Mouse (Mus musculus) olfactory bulb, adult 2 months (tissue): ENCODE measurements around the gene Cavin2. TPM values are rescaled to one million over a fixed set of nuclear protein-coding genes. Genes with fewer than 3 reads are reported as not detected.

Experiments
- H3K27ac ChIP-seq: fragments of 200-500 bp; 2 replicates; pipeline ENCODE4 v1.5.1; 2012; ENCODE audit warnings: low read depth, low read length; ENCODE audit not compliant: insufficient read depth
- H3K4me1 ChIP-seq: fragments of 200-500 bp; 2 replicates; pipeline ENCODE4 v1.6.1; 2012; ENCODE audit warnings: low read length; ENCODE audit not compliant: control insufficient read depth, insufficient read depth
- H3K4me3 ChIP-seq: fragments of 200-500 bp; 2 replicates; pipeline ENCODE4 v1.5.1; 2012; ENCODE audit warnings: mild to moderate bottlenecking, low read depth, low read length, moderate library complexity; ENCODE audit not compliant: insufficient read depth
- CTCF ChIP-seq: fragments of 200-500 bp; IDR thresholded peaks from 2 replicates; pipeline ENCODE4 v1.5.1; 2012; ENCODE audit warnings: low read depth, mild to moderate bottlenecking, low read length, moderate library complexity; ENCODE audit not compliant: insufficient read depth
- POLR2A ChIP-seq: fragments of 200-500 bp; IDR thresholded peaks from 2 replicates; pipeline ENCODE4 v1.6.1; 2012; ENCODE audit warnings: mild to moderate bottlenecking, low read depth, low read length, moderate library complexity; ENCODE audit not compliant: insufficient read depth
- WGBS: fragments of 180-500 bp; shearing (Covaris S2); methylation state at CpG from one replicate; pipeline ENCODE4 v1.1.7; 2018; 5-methylcytosine and 5-hydroxymethylcytosine counted together
- polyA plus RNA-seq: library from polyadenylated mRNA; stranded (reverse); fragments of >200 nt; gene quantifications from 2 replicates; pipeline ENCODE4 v1.2.4, GENCODE M21; 2012; ENCODE audit warnings: low replicate concordance; ENCODE audit not compliant: missing spikeins, insufficient read depth, insufficient read length

Gene Cavin2
- polyA plus RNA-seq, 1 experiment, result not detected

- no peaks in the 10 kb centered on the region for H3K4me1 ChIP-seq
- no peak overlapping the region for H3K4me3 ChIP-seq
- WGBS, result 83% methylated on average over 11 of the region's 11 CpGs
- TF ChIP-seq POLR2A (no peak), CTCF (no peak)
- H3K27ac ChIP-seq, result no peak overlapping the region
Observed at GRCm38 (mm10) chr1:51300295-51300930, 11.5 kb downstream of the Cavin2 start.

GRCm38 (mm10) chr1:51307056-51307455, 18.1 kb downstream of the Cavin2 start:
- Histone ChIP-seq H3K4me1 (no peaks in the 10 kb centered on the region), H3K4me3 (no peak overlapping the region), H3K27ac (no peak overlapping the region)
- TF ChIP-seq POLR2A (no peak), CTCF (no peak)
- WGBS, result 92% methylated on average over 3 of the region's 3 CpGs

GRCm38 (mm10) chr1:51315476-51315875, 26.6 kb downstream of the Cavin2 start:
- Histone ChIP-seq H3K4me1 (no peaks in the 10 kb centered on the region), H3K27ac (no peak overlapping the region), H3K4me3 (no peak overlapping the region)
- TF ChIP-seq POLR2A (no peak), CTCF (no peak)
- 73% methylated on average over 2 of the region's 2 CpGs for WGBS

- H3K4me3 ChIP-seq, result no peak overlapping the region
- TF ChIP-seq CTCF (no peak), POLR2A (no peak)
- no peak overlapping the region for H3K27ac ChIP-seq
- H3K4me1 ChIP-seq, result peaks cover 2% of the 10 kb centered on the region; the same call in 1 of the 2 replicates
- WGBS, result 18% methylated on average over 6 of the region's 6 CpGs
Observed at GRCm38 (mm10) chr1:51323506-51323905, 34.6 kb downstream of the Cavin2 start.

GRCm38 (mm10) chr1:51328541-51328940, 39.6 kb downstream of the Cavin2 start:
- no peak for TF ChIP-seq POLR2A
- TF ChIP-seq CTCF, result no peak
- WGBS, result 93% methylated on average over 1 of the region's 1 CpGs
- Histone ChIP-seq H3K27ac (no peak overlapping the region), H3K4me1 (peaks cover 6% of the 10 kb centered on the region; the same call in 1 of the 2 replicates), H3K4me3 (no peak overlapping the region)

GRCm38 (mm10) chr1:51332986-51333385, 44.1 kb downstream of the Cavin2 start:
- TF ChIP-seq POLR2A (no peak), CTCF (no peak)
- H3K4me1 ChIP-seq, result peaks cover 8% of the 10 kb centered on the region
- WGBS, result 31% methylated on average over 6 of the region's 6 CpGs
- H3K27ac ChIP-seq, result peak overlapping the region; percentile 98
- peak overlapping the region; percentile 46; the same call in 1 of the 2 replicates for H3K4me3 ChIP-seq

GRCm38 (mm10) chr1:51333557-51334285, 44.8 kb downstream of the Cavin2 start:
- WGBS, result 17% methylated on average over 18 of the region's 18 CpGs
- Histone ChIP-seq H3K27ac (peak overlapping the region; percentile 98), H3K4me3 (peak overlapping the region; percentile 46), H3K4me1 (peaks cover 8% of the 10 kb centered on the region)
- no peak for TF ChIP-seq POLR2A

GRCm38 (mm10) chr1:51334289-51334688, 45.4 kb downstream of the Cavin2 start:
- Histone ChIP-seq H3K4me3 (no peak overlapping the region), H3K27ac (peak overlapping the region; percentile 55), H3K4me1 (peaks cover 8% of the 10 kb centered on the region)
- TF ChIP-seq POLR2A (no peak), CTCF (no peak)
- 12% methylated on average over 6 of the region's 6 CpGs for WGBS

GRCm38 (mm10) chr1:51335081-51335480, 46.2 kb downstream of the Cavin2 start:
- Histone ChIP-seq H3K4me1 (peaks cover 8% of the 10 kb centered on the region), H3K27ac (peak overlapping the region; percentile 84), H3K4me3 (no peak overlapping the region)
- no peak for TF ChIP-seq POLR2A
- no peak for TF ChIP-seq CTCF
- WGBS, result 93% methylated on average over 2 of the region's 2 CpGs
